Mouse (Mus musculus) adrenal gland, adult 2 months (tissue): Measurements from ENCODE around the gene Cacng6. TPM values are rescaled to one million over a fixed set of nuclear protein-coding genes. Genes with fewer than 3 reads are reported as not detected.
"Not testable (repeated sequence)": the region's sequence is repeated elsewhere in the genome, so short reads cannot be mapped to it uniquely, and the experiment has no call there.

Experiments used
- DNase-seq: peaks from one replicate; pipeline ENCODE4 v3.0.0; 2021
- long read RNA-seq: library from polyadenylated mRNA; stranded (forward); transcript quantifications from one replicate; pipeline ENCODE4 v2.0.0, GENCODE M21; 2021
- polyA plus RNA-seq: library from polyadenylated mRNA; depleted of rRNA; stranded (reverse); fragments of >200 nt; gene quantifications from 2 replicates; pipeline ENCODE4 v1.2.3, GENCODE M21; 2012; rRNA removed
- total RNA-seq, 2 experiments: library from RNA; stranded (reverse); gene quantifications; 2 replicates each; pipeline ENCODE4 v1.2.3; 2021

Cacng6 gene
- total RNA-seq (under 1 TPM in 1 of 2 experiments, not detected in 1; 0.38 TPM), polyA plus RNA-seq (0.26 TPM in 1 of 2 replicates, not detected in the other)
- long read RNA-seq = 0 reads

- no peak for DNase-seq
These were observed at the start of gene Cacng6 for GRCm38 (mm10) chr7:3423895-3424294. TSS of gene Cacng6 (plus strand) at chr7:3424195.

- peak; percentile 81 for DNase-seq
These were observed 47.2 kb upstream of the Cacng6 start for GRCm38 (mm10) chr7:3376831-3377230.

- DNase-seq = no peak
These were observed 41.9 kb upstream of the Cacng6 start for GRCm38 (mm10) chr7:3382123-3382522.

GRCm38 (mm10) chr7:3384807-3385319 lies 39.1 kb upstream of the Cacng6 start:
- DNase-seq = peak; percentile 42

- DNase-seq = no peak
These were observed 37.8 kb upstream of the Cacng6 start for GRCm38 (mm10) chr7:3386036-3386730.

GRCm38 (mm10) chr7:3387761-3388160 lies 36.2 kb upstream of the Cacng6 start:
- DNase-seq = no peak

GRCm38 (mm10) chr7:3388885-3389284 lies 35.1 kb upstream of the Cacng6 start:
- DNase-seq = no peak

- peak; percentile 79 for DNase-seq
These were observed 34.3 kb upstream of the Cacng6 start for GRCm38 (mm10) chr7:3389444-3390412.

GRCm38 (mm10) chr7:3390413-3391080 lies 33.4 kb upstream of the Cacng6 start, which contains the start of gene Cacng8:
TSS of gene Cacng8 (plus strand) at chr7:3390683.
- no peak for DNase-seq

- DNase-seq = no peak
These were observed 32.9 kb upstream of the Cacng6 start for GRCm38 (mm10) chr7:3391081-3391451.

- DNase-seq = peak; percentile 31
These were observed 32.2 kb upstream of the Cacng6 start for GRCm38 (mm10) chr7:3391809-3392208.

GRCm38 (mm10) chr7:3397355-3397754 lies 26.6 kb upstream of the Cacng6 start:
- DNase-seq = no peak

GRCm38 (mm10) chr7:3397797-3398196 lies 26.2 kb upstream of the Cacng6 start:
- DNase-seq = no peak

- not testable (repeated sequence) for DNase-seq
These were observed 25.6 kb upstream of the Cacng6 start for GRCm38 (mm10) chr7:3398363-3398762.

GRCm38 (mm10) chr7:3399937-3400336 lies 24.1 kb upstream of the Cacng6 start:
- no peak for DNase-seq

- no peak for DNase-seq
These were observed 14.1 kb upstream of the Cacng6 start for GRCm38 (mm10) chr7:3409729-3410520.

- peak; percentile 69 for DNase-seq
These were observed 12.6 kb upstream of the Cacng6 start for GRCm38 (mm10) chr7:3411160-3411941.

GRCm38 (mm10) chr7:3412036-3412435 lies 12.0 kb upstream of the Cacng6 start:
- DNase-seq = peak; percentile 53

GRCm38 (mm10) chr7:3414888-3415287 lies 9.1 kb upstream of the Cacng6 start:
- DNase-seq = peak; percentile 82

- DNase-seq = peak; percentile 82
These were observed 8.6 kb upstream of the Cacng6 start for GRCm38 (mm10) chr7:3415378-3415777.
